Mouse (Mus musculus): ENCODE results near the gene Kit. TPM values are rescaled to one million over a fixed set of nuclear protein-coding genes. Genes with fewer than 3 reads are reported as not detected.

The Kit gene
- 82.3 and 104 TPM in 2 replicates for polyA plus RNA-seq (2012; rRNA removed)

- Histone ChIP-seq H3K4me3 (replicated peaks; ENCODE audit: insufficient read depth, low read depth, low read length) (peak within 1 kb of the TSS; percentile 36), H3K27me3 (ENCODE audit: control insufficient read depth, insufficient read depth, low read length) (no peaks in the 10 kb centered on the region; the same call in 1 of the 2 replicates), H3K27ac (ENCODE audit: insufficient read depth, low read length) (no peak within 1 kb of the TSS), H3K4me1 (ENCODE audit: control insufficient read depth, insufficient read depth, low read length) (no peaks in the 10 kb centered on the region; the same call in 1 of the 2 replicates)
- no peak for TF ChIP-seq CTCF (IDR thresholded peaks at IDR 0.05; ENCODE audit: borderline replicate concordance, insufficient read depth, low read depth, low read length)
- no peak for TF ChIP-seq POLR2A (IDR thresholded peaks at IDR 0.05; ENCODE audit: borderline replicate concordance, insufficient read depth, low read length)
- WGBS: under 1% methylated on average over 64 of the region's 65 CpGs
- DNase-seq: peak in 1 of 2 experiments; percentile 44
These were observed at the start of gene Kit for GRCm38 (mm10) chr5:75574852-75575566. Gene Kit, plus strand, starts transcription at chr5:75574916.

DNA sequence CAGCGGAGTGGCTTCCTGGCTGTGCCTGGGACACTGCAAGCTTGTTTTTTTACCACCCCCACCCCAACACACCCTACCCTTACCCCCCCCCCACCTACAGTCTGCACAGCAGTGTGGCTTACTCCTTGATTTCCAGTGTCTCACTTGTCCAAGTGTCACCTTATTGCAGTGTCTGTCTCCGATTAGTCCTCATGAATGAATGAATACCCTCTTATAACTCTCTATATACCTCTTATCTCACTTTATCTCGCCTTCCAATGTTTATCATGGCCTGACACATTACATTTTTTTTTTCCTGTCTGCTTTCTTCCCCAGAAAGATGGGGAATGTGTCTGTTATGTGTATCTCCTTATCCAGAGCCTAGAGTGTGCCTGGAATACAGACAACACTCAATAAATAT is 38.6 kb upstream of the Kit start:
- no peaks in the 10 kb centered on the region for H3K4me1 ChIP-seq (ENCODE audit: control insufficient read depth, insufficient read depth, low read length)
- no peak overlapping the region for H3K27ac ChIP-seq (ENCODE audit: insufficient read depth, low read length)
- WGBS: 84% methylated on average over 3 of the region's 3 CpGs
- no peak for DNase-seq
- no peaks in the 10 kb centered on the region for H3K27me3 ChIP-seq (ENCODE audit: control insufficient read depth, insufficient read depth, low read length)
- no peak overlapping the region for H3K4me3 ChIP-seq (replicated peaks; ENCODE audit: insufficient read depth, low read depth, low read length)
- no peak for TF ChIP-seq POLR2A (IDR thresholded peaks at IDR 0.05; ENCODE audit: borderline replicate concordance, insufficient read depth, low read length)
- TF ChIP-seq CTCF (IDR thresholded peaks at IDR 0.05; ENCODE audit: borderline replicate concordance, insufficient read depth, low read depth, low read length): no peak

GRCm38 (mm10) chr5:75537717-75538116 is 37.0 kb upstream of the Kit start:
- Histone ChIP-seq H3K4me3 (replicated peaks; ENCODE audit: insufficient read depth, low read depth, low read length) (no peak overlapping the region), H3K27ac (ENCODE audit: insufficient read depth, low read length) (no peak overlapping the region), H3K27me3 (ENCODE audit: control insufficient read depth, insufficient read depth, low read length) (no peaks in the 10 kb centered on the region), H3K4me1 (ENCODE audit: control insufficient read depth, insufficient read depth, low read length) (no peaks in the 10 kb centered on the region)
- 31% methylated on average over 4 of the region's 4 CpGs for WGBS
- TF ChIP-seq CTCF (IDR thresholded peaks at IDR 0.05; ENCODE audit: borderline replicate concordance, insufficient read depth, low read depth, low read length) (no peak), POLR2A (IDR thresholded peaks at IDR 0.05; ENCODE audit: borderline replicate concordance, insufficient read depth, low read length) (no peak)
- DNase-seq: no peak

GRCm38 (mm10) chr5:75538458-75538857 is 36.3 kb upstream of the Kit start:
- no peaks in the 10 kb centered on the region for H3K4me1 ChIP-seq (ENCODE audit: control insufficient read depth, insufficient read depth, low read length)
- H3K27ac ChIP-seq (ENCODE audit: insufficient read depth, low read length): no peak overlapping the region
- no peaks in the 10 kb centered on the region for H3K27me3 ChIP-seq (ENCODE audit: control insufficient read depth, insufficient read depth, low read length)
- H3K4me3 ChIP-seq (replicated peaks; ENCODE audit: insufficient read depth, low read depth, low read length): no peak overlapping the region
- 36% methylated on average over 4 of the region's 4 CpGs for WGBS
- DNase-seq: no peak
- TF ChIP-seq POLR2A (IDR thresholded peaks at IDR 0.05; ENCODE audit: borderline replicate concordance, insufficient read depth, low read length) (no peak), CTCF (IDR thresholded peaks at IDR 0.05; ENCODE audit: borderline replicate concordance, insufficient read depth, low read depth, low read length) (no peak)

GRCm38 (mm10) chr5:75539098-75539497 is 35.6 kb upstream of the Kit start:
- Histone ChIP-seq H3K4me3 (replicated peaks; ENCODE audit: insufficient read depth, low read depth, low read length) (no peak overlapping the region), H3K27me3 (ENCODE audit: control insufficient read depth, insufficient read depth, low read length) (no peaks in the 10 kb centered on the region), H3K27ac (ENCODE audit: insufficient read depth, low read length) (no peak overlapping the region), H3K4me1 (ENCODE audit: control insufficient read depth, insufficient read depth, low read length) (no peaks in the 10 kb centered on the region)
- 28% methylated on average over 6 of the region's 6 CpGs for WGBS
- DNase-seq: no peak
- TF ChIP-seq POLR2A (IDR thresholded peaks at IDR 0.05; ENCODE audit: borderline replicate concordance, insufficient read depth, low read length): no peak
- no peak for TF ChIP-seq CTCF (IDR thresholded peaks at IDR 0.05; ENCODE audit: borderline replicate concordance, insufficient read depth, low read depth, low read length)

DNA sequence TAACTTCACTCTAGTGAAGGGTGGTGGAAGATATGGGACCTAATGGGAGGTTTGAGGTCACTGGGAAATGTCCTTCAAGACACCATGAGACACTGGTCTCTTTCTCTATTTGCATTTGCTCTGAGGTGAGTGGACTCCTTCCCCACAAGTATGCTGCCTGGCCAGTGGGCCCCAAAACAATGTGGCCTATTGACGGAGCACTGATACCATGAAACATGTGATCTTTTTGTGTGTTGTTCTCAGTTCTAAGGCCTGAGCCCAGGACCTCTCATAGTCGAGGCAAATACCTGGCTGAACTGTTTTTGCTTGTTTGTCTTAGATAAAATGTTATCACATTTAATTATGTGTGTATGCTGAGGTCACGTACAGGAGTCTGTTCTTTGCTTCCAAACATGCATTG is 31.0 kb upstream of the Kit start:
- no peaks in the 10 kb centered on the region for H3K27me3 ChIP-seq (ENCODE audit: control insufficient read depth, insufficient read depth, low read length)
- no peak overlapping the region for H3K27ac ChIP-seq (ENCODE audit: insufficient read depth, low read length)
- DNase-seq: no peak
- WGBS: 81% methylated on average over 3 of the region's 3 CpGs
- TF ChIP-seq POLR2A (IDR thresholded peaks at IDR 0.05; ENCODE audit: borderline replicate concordance, insufficient read depth, low read length) (no peak), CTCF (IDR thresholded peaks at IDR 0.05; ENCODE audit: borderline replicate concordance, insufficient read depth, low read depth, low read length) (no peak)
- H3K4me1 ChIP-seq (ENCODE audit: control insufficient read depth, insufficient read depth, low read length): no peaks in the 10 kb centered on the region
- H3K4me3 ChIP-seq (replicated peaks; ENCODE audit: insufficient read depth, low read depth, low read length): no peak overlapping the region

- WGBS: 81% methylated on average over 14 of the region's 14 CpGs
- Histone ChIP-seq H3K4me3 (replicated peaks; ENCODE audit: insufficient read depth, low read depth, low read length) (no peak overlapping the region), H3K4me1 (ENCODE audit: control insufficient read depth, insufficient read depth, low read length) (no peaks in the 10 kb centered on the region), H3K27me3 (ENCODE audit: control insufficient read depth, insufficient read depth, low read length) (no peaks in the 10 kb centered on the region), H3K27ac (ENCODE audit: insufficient read depth, low read length) (no peak overlapping the region)
- no peak for DNase-seq
- TF ChIP-seq CTCF (IDR thresholded peaks at IDR 0.05; ENCODE audit: borderline replicate concordance, insufficient read depth, low read depth, low read length) (no peak), POLR2A (IDR thresholded peaks at IDR 0.05; ENCODE audit: borderline replicate concordance, insufficient read depth, low read length) (no peak)
These were observed 30.0 kb upstream of the Kit start for GRCm38 (mm10) chr5:75544472-75545264.

DNA sequence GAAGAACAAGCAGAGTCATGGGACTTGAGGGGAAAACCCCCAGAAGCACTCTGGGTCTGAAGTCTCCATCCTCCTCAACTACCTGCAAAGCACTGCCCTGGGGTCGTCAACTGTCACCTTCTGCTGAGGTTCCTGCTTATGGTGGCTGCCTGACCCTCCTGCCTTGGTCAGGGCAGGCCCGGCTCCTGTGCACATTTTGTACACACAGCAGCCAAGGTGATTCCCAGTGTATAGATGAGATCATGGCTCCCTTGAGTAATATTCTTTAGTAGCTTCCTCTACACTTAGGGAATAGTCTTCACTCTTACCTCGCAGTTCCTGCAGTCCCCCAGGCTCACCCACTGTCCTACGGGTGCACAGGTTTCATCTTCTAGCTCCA is 29.5 kb upstream of the Kit start:
- TF ChIP-seq CTCF (IDR thresholded peaks at IDR 0.05; ENCODE audit: borderline replicate concordance, insufficient read depth, low read depth, low read length): no peak
- TF ChIP-seq POLR2A (IDR thresholded peaks at IDR 0.05; ENCODE audit: borderline replicate concordance, insufficient read depth, low read length): no peak

More for the DNA sequence above, 29.5 kb upstream of the Kit start:
- no peak for DNase-seq
- H3K27ac ChIP-seq (ENCODE audit: insufficient read depth, low read length): no peak overlapping the region
- no peaks in the 10 kb centered on the region for H3K27me3 ChIP-seq (ENCODE audit: control insufficient read depth, insufficient read depth, low read length)
- 90% methylated on average over 4 of the region's 4 CpGs for WGBS
- H3K4me3 ChIP-seq (replicated peaks; ENCODE audit: insufficient read depth, low read depth, low read length): no peak overlapping the region
- H3K4me1 ChIP-seq (ENCODE audit: control insufficient read depth, insufficient read depth, low read length): no peaks in the 10 kb centered on the region

Measured in cerebellum, adult 2 months (tissue).